Mouse (Mus musculus): ENCODE results near the gene Adgrf2. TPM values are rescaled to one million over a fixed set of nuclear protein-coding genes. Genes with fewer than 3 reads are reported as not detected.

Adgrf2 gene
- polyA plus RNA-seq (2015; fragmentation: Nextera tagmentation; extraction: Ambion mirVana): not detected in 2 replicates

- Histone ChIP-seq H3K9me3 (no peaks in the 10 kb centered on the region), H3K4me1 (replicated peaks) (no peaks in the 10 kb centered on the region), H3K27ac (no peak within 1 kb of the TSS), H3K4me2 (replicated peaks) (no peak within 1 kb of the TSS), H3K27me3 (replicated peaks) (no peaks in the 10 kb centered on the region), H3K4me3 (replicated peaks) (no peak within 1 kb of the TSS), H3K9ac (no peak within 1 kb of the TSS), H3K36me3 (no peaks in the 10 kb centered on the region)
- 28% methylated on average over 7 of the region's 7 CpGs for WGBS
- no peak for ATAC-seq
Observed at GRCm38 (mm10) chr17:42741801-42742217, at the start of gene Adgrf2. Gene Adgrf2, minus strand, starts transcription at chr17:42742179.

DNA sequence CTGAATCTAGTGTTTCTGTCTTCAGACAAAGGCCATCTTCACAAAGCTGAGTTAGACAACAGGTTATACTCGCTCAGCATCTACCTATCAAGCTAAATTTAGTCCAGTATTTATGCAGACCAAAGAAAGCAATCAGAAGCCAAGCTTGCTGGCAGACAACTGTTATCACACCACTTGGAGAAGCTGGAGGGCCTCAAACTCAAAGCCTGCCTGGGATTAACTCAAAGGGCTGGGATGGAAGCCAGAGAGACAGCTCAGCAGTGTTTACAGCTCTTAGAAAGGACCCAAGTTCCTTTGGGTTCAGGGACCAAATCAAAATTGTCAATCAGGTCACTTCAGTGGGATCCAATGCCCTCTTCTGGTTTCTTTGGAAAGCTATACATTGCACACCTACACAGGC lies 48.8 kb upstream of the Adgrf2 start:
- Histone ChIP-seq H3K27me3 (replicated peaks) (no peaks in the 10 kb centered on the region), H3K4me3 (replicated peaks) (no peak overlapping the region), H3K4me2 (replicated peaks) (no peak overlapping the region), H3K9me3 (no peaks in the 10 kb centered on the region), H3K9ac (no peak overlapping the region), H3K27ac (no peak overlapping the region), H3K36me3 (no peaks in the 10 kb centered on the region), H3K4me1 (replicated peaks) (no peaks in the 10 kb centered on the region)
- ATAC-seq: no peak
- 80% methylated on average over 1 of the region's 1 CpGs for WGBS

GRCm38 (mm10) chr17:42789723-42790122 lies 47.7 kb upstream of the Adgrf2 start:
- WGBS: 68% methylated on average over 2 of the region's 2 CpGs
- H3K4me2 ChIP-seq (replicated peaks): no peak overlapping the region
- ATAC-seq: no peak

GRCm38 (mm10) chr17:42788686-42789453 lies 46.9 kb upstream of the Adgrf2 start:
- Histone ChIP-seq H3K36me3 (no peaks in the 10 kb centered on the region), H3K4me3 (replicated peaks) (no peak overlapping the region), H3K27ac (no peak overlapping the region), H3K27me3 (replicated peaks) (no peaks in the 10 kb centered on the region), H3K4me2 (replicated peaks) (no peak overlapping the region), H3K9me3 (no peaks in the 10 kb centered on the region), H3K9ac (no peak overlapping the region), H3K4me1 (replicated peaks) (no peaks in the 10 kb centered on the region)
- ATAC-seq: peak; percentile 49; the same call in 1 of the 2 replicates
- WGBS: 76% methylated on average over 5 of the region's 5 CpGs

More at GRCm38 (mm10) chr17:42789723-42790122, 47.7 kb upstream of the Adgrf2 start:
- Histone ChIP-seq H3K4me3 (replicated peaks) (no peak overlapping the region), H3K9me3 (no peaks in the 10 kb centered on the region), H3K27me3 (replicated peaks) (no peaks in the 10 kb centered on the region), H3K4me1 (replicated peaks) (no peaks in the 10 kb centered on the region), H3K27ac (no peak overlapping the region), H3K9ac (no peak overlapping the region), H3K36me3 (no peaks in the 10 kb centered on the region)

GRCm38 (mm10) chr17:42782156-42782757 lies 40.3 kb upstream of the Adgrf2 start:
- Histone ChIP-seq H3K36me3 (no peaks in the 10 kb centered on the region), H3K4me2 (replicated peaks) (no peak overlapping the region), H3K27me3 (replicated peaks) (no peaks in the 10 kb centered on the region), H3K4me3 (replicated peaks) (no peak overlapping the region), H3K9ac (no peak overlapping the region), H3K27ac (no peak overlapping the region), H3K4me1 (replicated peaks) (no peaks in the 10 kb centered on the region), H3K9me3 (no peaks in the 10 kb centered on the region)
- WGBS: 52% methylated on average over 7 of the region's 7 CpGs
- ATAC-seq: peak; percentile 75

DNA sequence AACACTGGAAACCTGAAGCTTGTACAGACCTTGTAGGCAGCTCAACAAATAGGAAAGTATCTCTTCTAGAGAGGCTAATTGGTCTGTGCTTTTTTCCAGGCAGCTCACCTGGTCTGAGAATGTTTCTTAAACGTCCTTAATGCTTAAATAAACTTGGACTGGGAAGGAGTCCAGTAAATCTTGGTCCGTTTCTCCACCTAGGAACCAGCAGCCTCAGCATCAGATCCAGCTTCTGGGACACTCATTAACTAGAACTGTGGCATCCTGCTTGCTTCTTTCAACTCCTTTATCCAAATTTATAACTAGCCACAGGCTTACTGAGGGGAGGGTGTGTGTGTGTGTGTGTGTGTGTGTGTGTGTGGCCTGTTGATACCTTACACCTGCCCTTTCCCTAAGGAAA lies 11.8 kb upstream of the Adgrf2 start:
- no peak for ATAC-seq
- Histone ChIP-seq H3K4me1 (replicated peaks) (no peaks in the 10 kb centered on the region), H3K9ac (no peak overlapping the region), H3K9me3 (no peaks in the 10 kb centered on the region), H3K4me3 (replicated peaks) (no peak overlapping the region), H3K27ac (no peak overlapping the region), H3K27me3 (replicated peaks) (no peaks in the 10 kb centered on the region), H3K36me3 (no peaks in the 10 kb centered on the region), H3K4me2 (replicated peaks) (no peak overlapping the region)
- WGBS: 28% methylated on average over 2 of the region's 2 CpGs

DNA sequence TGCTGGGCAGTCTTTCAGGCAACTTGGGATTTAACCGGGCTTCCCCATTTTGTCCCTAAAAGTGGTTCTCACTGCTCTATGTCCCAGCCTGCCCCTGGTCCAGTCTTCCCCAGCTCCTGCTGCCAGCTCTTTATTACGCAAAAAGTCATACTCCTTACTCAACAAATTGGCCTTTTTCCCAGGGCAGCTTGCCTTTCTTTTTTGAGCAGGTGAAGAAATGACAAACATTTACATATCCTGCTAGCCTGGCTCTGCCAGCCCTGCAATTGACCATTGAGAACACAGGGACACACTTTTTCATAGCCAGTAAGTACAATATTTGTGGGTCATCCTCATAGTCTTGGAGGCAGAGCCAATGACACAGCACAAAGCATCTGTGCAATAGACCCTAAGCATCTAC lies 10.2 kb upstream of the Adgrf2 start:
- H3K9ac ChIP-seq: no peak overlapping the region
- 92% methylated on average over 2 of the region's 2 CpGs for WGBS
- H3K27ac ChIP-seq: no peak overlapping the region
- no peak overlapping the region for H3K4me2 ChIP-seq (replicated peaks)
- H3K9me3 ChIP-seq: no peaks in the 10 kb centered on the region
- no peaks in the 10 kb centered on the region for H3K4me1 ChIP-seq (replicated peaks)
- ATAC-seq: no peak
- H3K4me3 ChIP-seq (replicated peaks): no peak overlapping the region
- no peaks in the 10 kb centered on the region for H3K27me3 ChIP-seq (replicated peaks)
- no peaks in the 10 kb centered on the region for H3K36me3 ChIP-seq

DNA sequence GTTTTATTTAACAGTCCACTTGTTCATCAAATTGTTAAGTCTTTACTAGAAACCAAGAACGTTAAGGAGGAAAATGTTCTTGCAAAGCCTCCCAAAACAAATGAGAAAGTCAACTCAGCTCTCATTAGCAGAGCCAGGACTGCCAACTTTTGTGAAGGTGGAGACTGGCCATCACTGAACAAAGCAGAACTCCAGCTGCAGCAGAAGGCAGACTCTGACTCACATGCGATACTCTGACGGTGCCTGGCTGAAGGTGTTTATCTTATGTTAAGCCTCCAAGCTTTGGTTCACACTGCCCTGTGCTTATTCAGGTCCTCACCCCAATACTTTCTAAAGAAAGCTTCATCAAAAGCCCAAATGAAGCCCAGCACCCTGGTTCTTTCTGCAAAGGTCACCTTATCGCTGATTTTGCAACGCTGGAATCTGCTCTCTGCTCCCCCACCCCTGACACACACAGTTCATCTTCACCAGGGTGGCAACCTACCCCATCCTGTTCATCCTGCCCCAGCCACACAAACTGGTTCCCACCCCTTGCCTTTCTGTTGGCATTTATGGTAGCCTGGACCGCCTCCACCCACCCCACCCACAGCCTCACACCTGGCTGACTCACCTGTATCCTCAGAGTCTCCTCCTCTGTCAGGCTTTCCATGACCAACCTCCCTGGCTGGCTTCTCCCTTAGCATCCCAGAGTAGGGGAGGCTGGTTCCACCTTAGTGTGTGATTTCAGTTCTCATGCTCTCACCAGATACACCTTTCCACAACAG lies 3.9 kb upstream of the Adgrf2 start:
- Histone ChIP-seq H3K4me1 (replicated peaks) (no peaks in the 10 kb centered on the region), H3K27ac (no peak overlapping the region), H3K36me3 (no peaks in the 10 kb centered on the region), H3K4me3 (replicated peaks) (no peak overlapping the region), H3K27me3 (replicated peaks) (no peaks in the 10 kb centered on the region), H3K9ac (no peak overlapping the region), H3K4me2 (replicated peaks) (no peak overlapping the region), H3K9me3 (no peaks in the 10 kb centered on the region)
- 65% methylated on average over 6 of the region's 6 CpGs for WGBS
- peak; percentile 20; the same call in 1 of the 2 replicates for ATAC-seq

DNA sequence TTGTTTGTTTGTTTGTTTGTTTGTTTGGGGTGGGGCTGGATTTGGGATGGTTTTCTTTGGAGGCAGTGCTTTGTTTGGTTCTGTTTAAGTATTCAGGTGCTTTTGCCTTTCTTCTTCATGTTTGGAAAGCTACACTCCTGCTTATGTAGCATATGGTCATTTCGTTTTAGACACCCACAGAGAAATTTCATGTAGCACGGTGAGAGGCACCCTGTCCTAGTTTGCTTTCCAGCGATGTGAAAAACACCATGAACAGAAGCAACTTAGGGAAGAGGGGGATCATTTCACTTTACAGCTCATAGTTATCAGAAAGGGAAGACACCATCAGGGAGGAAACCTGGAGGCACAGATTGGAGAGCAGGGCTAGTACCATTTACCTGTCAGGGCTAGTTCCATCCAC lies 844 bp upstream of the Adgrf2 start:
- no peak for ATAC-seq
- 84% methylated on average over 3 of the region's 3 CpGs for WGBS
- no peak overlapping the region for H3K4me2 ChIP-seq (replicated peaks)
- H3K4me1 ChIP-seq (replicated peaks): no peaks in the 10 kb centered on the region
- no peak overlapping the region for H3K9ac ChIP-seq
- H3K27me3 ChIP-seq (replicated peaks): no peaks in the 10 kb centered on the region
- no peaks in the 10 kb centered on the region for H3K9me3 ChIP-seq
- H3K27ac ChIP-seq: no peak overlapping the region
- H3K36me3 ChIP-seq: no peaks in the 10 kb centered on the region
- no peak overlapping the region for H3K4me3 ChIP-seq (replicated peaks)

GRCm38 (mm10) chr17:42738794-42739193 lies 3.2 kb downstream of the Adgrf2 start:
- 86% methylated on average over 6 of the region's 6 CpGs for WGBS
- no peak overlapping the region for H3K4me3 ChIP-seq (replicated peaks)
- H3K27ac ChIP-seq: no peak overlapping the region
- H3K27me3 ChIP-seq (replicated peaks): no peaks in the 10 kb centered on the region
- H3K9ac ChIP-seq: no peak overlapping the region
- H3K9me3 ChIP-seq: no peaks in the 10 kb centered on the region
- no peaks in the 10 kb centered on the region for H3K36me3 ChIP-seq
- ATAC-seq: no peak
- no peak overlapping the region for H3K4me2 ChIP-seq (replicated peaks)
- H3K4me1 ChIP-seq (replicated peaks): no peaks in the 10 kb centered on the region

DNA sequence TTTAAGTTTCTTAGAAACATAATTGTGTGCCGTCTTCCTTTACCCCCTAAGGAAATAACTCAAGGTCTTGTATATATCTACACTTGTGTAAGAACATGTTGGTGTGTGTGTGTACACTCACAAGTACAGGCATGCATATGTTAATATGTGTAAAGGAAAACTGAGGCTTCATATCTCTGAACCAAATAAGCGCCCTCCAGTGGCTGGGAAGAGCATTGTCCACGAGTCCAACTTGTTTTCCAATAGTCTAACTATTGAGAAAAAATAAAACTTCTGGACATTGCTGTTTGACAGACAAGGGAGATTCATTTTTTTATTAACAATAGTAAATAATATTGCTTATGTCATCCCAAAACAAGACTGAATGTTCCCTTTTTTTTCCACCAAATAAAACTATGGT lies 24.8 kb downstream of the Adgrf2 start:
- H3K4me1 ChIP-seq (replicated peaks): no peaks in the 10 kb centered on the region
- no peak for ATAC-seq
- H3K27ac ChIP-seq: no peak overlapping the region
- no peak overlapping the region for H3K4me3 ChIP-seq (replicated peaks)
- no peaks in the 10 kb centered on the region for H3K9me3 ChIP-seq
- H3K27me3 ChIP-seq (replicated peaks): no peaks in the 10 kb centered on the region
- H3K9ac ChIP-seq: no peak overlapping the region
- H3K36me3 ChIP-seq: no peaks in the 10 kb centered on the region
- WGBS: 54% methylated on average over 3 of the region's 3 CpGs
- H3K4me2 ChIP-seq (replicated peaks): no peak overlapping the region

GRCm38 (mm10) chr17:42714991-42715390 lies 27.0 kb downstream of the Adgrf2 start:
- no peak for ATAC-seq
- no peaks in the 10 kb centered on the region for H3K9me3 ChIP-seq
- WGBS: 93% methylated on average over 7 of the region's 7 CpGs
- no peak overlapping the region for H3K27ac ChIP-seq
- H3K4me1 ChIP-seq (replicated peaks): no peaks in the 10 kb centered on the region
- H3K36me3 ChIP-seq: no peaks in the 10 kb centered on the region
- H3K4me3 ChIP-seq (replicated peaks): no peak overlapping the region
- no peak overlapping the region for H3K4me2 ChIP-seq (replicated peaks)
- H3K27me3 ChIP-seq (replicated peaks): no peaks in the 10 kb centered on the region
- no peak overlapping the region for H3K9ac ChIP-seq

Data from intestine, embryonic 15.5 days (tissue).